Mouse (Mus musculus) midbrain, embryonic 11.5 days (tissue): ENCODE measurements at regions not wholly inside any gene's neighbourhood (a gene's known extent, or its start where the extent isn't known, plus 50 kb on each side); places are given as distances from the start of the nearest gene placed in this dataset.
"Not testable (repeated sequence)": the region's sequence is repeated elsewhere in the genome, so short reads cannot be mapped to it uniquely, and the experiment has no call there.

Experiments
- ATAC-seq: fragments of 200-750 bp; cut with Nextera tagmentation; 2 replicates; pipeline ENCODE4 v1.8.0; 2017; ENCODE audit warnings: moderate TSS enrichment, moderate library complexity; ENCODE audit not compliant: low FRiP score
- DNase-seq: peaks from one replicate; pipeline ENCODE4 v3.0.0; 2015; ENCODE audit warnings: low spot score; ENCODE audit errors: missing footprints
- H3K27ac ChIP-seq: fragments of 300-500 bp; sonication (generic); 2 replicates; pipeline ENCODE4 v1.5.1; 2014; ENCODE audit warnings: low read depth, low read length
- H3K27me3 ChIP-seq: fragments of 300-500 bp; sonication (generic); 2 replicates; pipeline ENCODE4 v1.6.1; 2014; ENCODE audit warnings: mild to moderate bottlenecking, low read length, moderate library complexity, mixed read lengths; ENCODE audit not compliant: control insufficient read depth, insufficient read depth
- H3K36me3 ChIP-seq: fragments of 300-500 bp; sonication (generic); 2 replicates; pipeline ENCODE4 v1.6.1; 2014; ENCODE audit warnings: mild to moderate bottlenecking, low read length, moderate library complexity, mixed read lengths; ENCODE audit not compliant: control insufficient read depth, insufficient read depth
- H3K4me1 ChIP-seq: fragments of 300-500 bp; sonication (generic); 2 replicates; pipeline ENCODE4 v1.6.1; 2014; ENCODE audit warnings: low read length; ENCODE audit not compliant: control insufficient read depth, insufficient read depth
- H3K4me2 ChIP-seq: fragments of 300-500 bp; sonication (generic); 2 replicates; pipeline ENCODE4 v1.6.1; 2014; ENCODE audit warnings: mild to moderate bottlenecking, moderate library complexity
- H3K4me3 ChIP-seq: fragments of 300-500 bp; sonication (generic); 2 replicates; pipeline ENCODE4 v1.5.1; 2014; ENCODE audit warnings: low read depth, low read length
- H3K9ac ChIP-seq: fragments of 300-500 bp; sonication (generic); 2 replicates; pipeline ENCODE4 v1.6.1; 2014; ENCODE audit warnings: low read length
- H3K9me3 ChIP-seq: fragments of 300-500 bp; sonication (generic); 2 replicates; pipeline ENCODE4 v1.6.1; 2016; ENCODE audit warnings: low read length; ENCODE audit not compliant: control insufficient read depth
- WGBS: fragments of 180-500 bp; shearing (Covaris S2); extraction: QIAGEN DNeasy Blood & Tissue Kit; methylation state at CpG from one replicate; pipeline ENCODE4 v1.1.7; 2014; 5-methylcytosine and 5-hydroxymethylcytosine counted together

DNA sequence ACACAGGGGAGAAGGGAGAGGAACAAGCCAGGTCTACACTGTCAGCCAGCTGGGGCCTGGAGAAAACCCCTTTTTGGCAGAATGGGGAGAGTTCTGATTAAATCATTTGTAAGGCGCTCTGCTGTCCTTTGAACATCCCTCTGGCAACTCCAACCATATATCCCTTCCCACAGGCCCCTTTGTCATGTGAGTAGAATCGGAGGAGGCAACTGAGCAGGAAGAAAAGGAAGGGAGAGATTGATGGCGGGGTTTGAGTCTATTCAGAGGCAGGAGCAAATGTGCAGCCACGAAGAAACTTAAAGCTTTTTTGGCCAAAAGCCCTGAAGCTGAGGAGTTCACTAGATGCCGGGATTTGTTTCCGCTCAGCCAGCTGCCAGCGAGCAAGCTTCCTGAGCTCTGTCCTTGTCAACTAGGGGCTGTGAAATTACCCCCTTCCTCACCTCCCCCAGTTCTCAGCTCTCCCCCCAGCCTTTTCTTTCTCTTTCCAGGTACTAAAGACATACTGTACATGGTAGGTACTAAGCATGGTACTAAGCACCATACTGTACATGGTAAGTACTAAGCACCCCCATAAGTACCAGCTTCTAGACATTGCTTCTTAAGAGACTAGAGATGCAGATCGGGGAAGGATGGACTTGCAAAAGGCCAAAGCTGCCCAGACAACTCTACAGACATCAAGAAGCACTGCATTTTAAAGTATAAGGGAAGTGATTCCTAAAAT is 100.6 kb upstream of the Fam78b start:
- H3K27ac ChIP-seq: no peak overlapping the region
- H3K9me3 ChIP-seq: no peaks in the 10 kb centered on the region
- no peaks in the 10 kb centered on the region for H3K27me3 ChIP-seq
- H3K4me3 ChIP-seq: no peak overlapping the region
- H3K4me2 ChIP-seq: no peak overlapping the region
- no peak overlapping the region for H3K9ac ChIP-seq
- DNase-seq: no peak
- H3K4me1 ChIP-seq: no peaks in the 10 kb centered on the region
- WGBS: 54% methylated on average over 8 of the region's 8 CpGs
- no peaks in the 10 kb centered on the region for H3K36me3 ChIP-seq
- ATAC-seq: no peak

DNA sequence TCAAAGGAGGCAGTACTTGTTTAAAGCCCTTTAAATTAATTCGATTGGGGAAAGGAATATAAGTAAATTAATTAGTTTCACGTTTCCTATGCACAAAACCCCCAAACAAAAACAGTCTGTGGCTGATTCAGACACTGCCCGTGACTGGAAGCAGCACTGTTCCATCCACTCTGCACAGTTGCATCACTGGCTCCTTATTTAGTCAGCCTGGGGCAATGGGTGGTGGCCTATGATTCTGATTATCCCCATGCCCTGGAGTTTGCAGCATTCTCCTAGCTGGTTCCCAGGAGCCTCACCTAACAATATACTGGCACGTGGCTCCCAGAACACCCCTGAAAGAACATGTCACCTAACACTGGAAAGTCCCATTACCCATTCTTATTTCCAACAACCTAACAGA is 99.6 kb upstream of the Fam78b start:
- no peaks in the 10 kb centered on the region for H3K27me3 ChIP-seq
- H3K27ac ChIP-seq: no peak overlapping the region
- H3K4me1 ChIP-seq: no peaks in the 10 kb centered on the region
- WGBS: 80% methylated on average over 4 of the region's 4 CpGs
- no peak overlapping the region for H3K4me2 ChIP-seq
- no peaks in the 10 kb centered on the region for H3K9me3 ChIP-seq
- no peak overlapping the region for H3K9ac ChIP-seq
- DNase-seq (no peak), ATAC-seq (no peak)
- H3K36me3 ChIP-seq: no peaks in the 10 kb centered on the region
- no peak overlapping the region for H3K4me3 ChIP-seq

DNA sequence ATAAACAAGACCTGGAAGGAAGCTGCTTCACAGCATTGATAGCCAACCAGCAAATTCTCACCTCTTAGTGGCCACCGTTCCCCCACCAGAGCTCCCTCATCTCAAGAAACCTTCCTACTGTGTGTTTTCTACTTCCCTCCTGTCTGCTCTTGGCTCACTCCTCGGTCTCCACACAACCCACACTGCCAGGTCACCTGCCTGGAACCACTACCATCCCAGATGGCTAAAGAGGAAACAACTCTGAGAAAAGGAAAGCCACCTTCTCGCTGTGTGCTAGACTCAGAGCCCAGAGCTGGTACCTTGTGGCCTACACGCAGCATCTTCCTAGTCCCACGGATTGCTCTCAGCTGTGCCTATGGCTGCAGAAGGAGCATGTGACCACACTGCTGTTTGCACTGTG is 97.8 kb upstream of the Fam78b start:
- H3K27me3 ChIP-seq: no peaks in the 10 kb centered on the region
- H3K4me3 ChIP-seq: no peak overlapping the region
- ATAC-seq (no peak), DNase-seq (no peak)
- WGBS: 88% methylated on average over 5 of the region's 5 CpGs
- H3K9ac ChIP-seq: no peak overlapping the region
- H3K27ac ChIP-seq: no peak overlapping the region
- no peaks in the 10 kb centered on the region for H3K4me1 ChIP-seq
- no peak overlapping the region for H3K4me2 ChIP-seq
- H3K9me3 ChIP-seq: no peaks in the 10 kb centered on the region
- H3K36me3 ChIP-seq: no peaks in the 10 kb centered on the region

GRCm38 (mm10) chr1:166908231-166908805 is 92.9 kb upstream of the Fam78b start:
- Histone ChIP-seq H3K9ac (no peak overlapping the region), H3K4me2 (no peak overlapping the region), H3K4me1 (no peaks in the 10 kb centered on the region), H3K9me3 (no peaks in the 10 kb centered on the region), H3K36me3 (no peaks in the 10 kb centered on the region), H3K4me3 (no peak overlapping the region), H3K27ac (no peak overlapping the region), H3K27me3 (no peaks in the 10 kb centered on the region)
- DNase-seq: no peak
- no peak for ATAC-seq
- WGBS: 87% methylated on average over 10 of the region's 10 CpGs

DNA sequence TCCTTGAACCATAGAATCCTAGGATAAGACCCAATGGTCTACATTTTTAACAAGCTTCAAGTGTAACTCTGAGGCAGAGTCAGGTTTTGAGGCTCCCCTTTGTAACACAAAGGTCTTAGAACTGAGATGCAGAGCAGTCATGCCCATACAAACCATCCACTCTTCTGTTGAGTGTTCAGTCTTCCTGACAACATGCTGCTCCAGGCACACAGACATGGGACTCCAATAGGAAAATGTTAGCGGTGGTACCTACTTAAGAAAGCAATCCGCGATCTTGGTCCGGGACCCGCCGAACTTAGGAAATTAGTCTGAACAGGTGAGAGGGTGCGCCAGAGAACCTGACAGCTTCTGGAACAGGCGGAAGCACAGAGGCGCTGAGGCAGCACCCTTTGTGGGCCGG is 89.0 kb upstream of the Fam78b start:
- not testable (repeated sequence) for DNase-seq, ATAC-seq, H3K9ac ChIP-seq, H3K9me3 ChIP-seq, H3K27ac ChIP-seq, H3K4me1 ChIP-seq, H3K27me3 ChIP-seq, H3K4me2 ChIP-seq, H3K36me3 ChIP-seq, H3K4me3 ChIP-seq
- WGBS: 99% methylated on average over 6 of the region's 10 CpGs

DNA sequence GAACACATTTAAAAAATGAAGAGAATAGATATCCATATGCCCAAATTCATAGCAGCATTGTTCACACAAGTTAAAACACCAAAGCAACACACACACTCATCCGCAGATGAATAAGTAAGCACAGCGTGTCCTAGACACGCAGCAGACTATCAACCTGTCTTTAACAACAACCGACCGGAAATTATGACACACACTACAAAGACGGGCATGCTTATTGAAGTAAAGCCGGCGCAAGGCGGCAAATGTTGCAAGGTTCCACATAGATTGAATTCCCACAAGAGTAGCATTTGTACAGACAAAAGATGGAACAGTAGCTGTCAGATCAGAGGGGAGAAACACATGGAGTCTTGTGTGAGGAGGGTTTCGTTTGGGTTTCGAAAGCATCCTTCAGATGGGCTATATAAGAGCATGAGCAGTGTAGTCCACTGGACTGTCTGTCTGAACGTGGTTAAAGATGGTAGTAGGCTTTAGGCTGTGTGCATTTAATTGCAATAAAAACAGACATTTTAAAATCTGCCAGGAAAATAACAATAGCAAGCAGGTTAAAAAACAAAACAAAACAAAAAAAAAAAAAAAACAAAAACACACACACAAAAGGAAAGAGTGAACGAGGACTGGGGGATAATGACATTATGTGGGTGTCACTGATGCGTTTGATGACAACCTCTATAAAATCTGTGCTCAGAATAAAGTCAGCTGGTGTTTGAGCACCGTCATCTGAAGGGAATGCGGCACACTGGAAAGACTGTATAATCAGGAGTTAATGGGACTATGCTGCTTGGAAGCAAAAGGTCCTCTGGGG is 78.1 kb upstream of the Fam78b start:
- Histone ChIP-seq H3K9me3 (no peaks in the 10 kb centered on the region), H3K27ac (no peak overlapping the region), H3K4me2 (no peak overlapping the region), H3K36me3 (no peaks in the 10 kb centered on the region), H3K4me3 (no peak overlapping the region), H3K9ac (no peak overlapping the region), H3K27me3 (no peaks in the 10 kb centered on the region), H3K4me1 (no peaks in the 10 kb centered on the region)
- WGBS: 80% methylated on average over 16 of the region's 16 CpGs
- ATAC-seq (peak; percentile 52; the same call in 1 of the 2 replicates), DNase-seq (no peak)

DNA sequence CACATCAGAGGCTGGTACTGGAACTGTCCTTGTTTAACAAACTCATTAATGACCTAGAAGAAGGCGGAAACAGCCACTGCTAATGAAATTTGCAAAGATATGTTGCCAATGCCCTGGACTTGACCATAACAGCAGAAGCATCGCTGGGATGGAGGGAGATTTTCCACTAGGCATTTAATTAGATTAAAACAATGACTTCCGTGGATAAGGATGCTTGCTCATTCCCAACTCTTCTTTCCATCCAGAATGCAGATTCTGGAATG is 77.6 kb upstream of the Fam78b start:
- Histone ChIP-seq H3K27ac (no peak overlapping the region), H3K9me3 (no peaks in the 10 kb centered on the region), H3K4me2 (no peak overlapping the region), H3K4me1 (no peaks in the 10 kb centered on the region), H3K27me3 (no peaks in the 10 kb centered on the region), H3K36me3 (no peaks in the 10 kb centered on the region), H3K9ac (no peak overlapping the region), H3K4me3 (no peak overlapping the region)
- no peak for DNase-seq
- no peak for ATAC-seq
- WGBS: 77% methylated on average over 3 of the region's 3 CpGs

DNA sequence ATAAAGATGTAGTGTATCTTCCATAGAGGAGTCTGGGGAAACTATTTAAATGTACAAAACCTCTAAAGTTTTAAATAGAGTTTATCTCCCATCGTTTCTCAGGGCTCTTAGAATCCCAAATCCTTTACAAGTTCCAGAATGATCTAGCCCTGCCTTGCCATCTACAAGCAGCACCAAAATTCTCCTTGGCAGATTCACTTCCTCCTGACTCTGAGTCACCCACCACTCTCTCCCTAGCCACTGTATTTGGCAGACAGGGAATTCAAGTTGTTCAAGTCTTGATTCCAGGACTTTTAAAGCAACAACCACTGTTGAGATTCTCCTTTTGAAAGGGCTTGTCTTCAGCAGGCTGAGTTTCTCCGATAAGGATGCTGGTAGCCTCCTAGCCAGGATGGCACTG is 77.1 kb upstream of the Fam78b start:
- Histone ChIP-seq H3K9ac (no peak overlapping the region), H3K4me3 (no peak overlapping the region), H3K4me2 (no peak overlapping the region), H3K36me3 (no peaks in the 10 kb centered on the region), H3K27ac (no peak overlapping the region), H3K27me3 (no peaks in the 10 kb centered on the region), H3K4me1 (no peaks in the 10 kb centered on the region), H3K9me3 (no peaks in the 10 kb centered on the region)
- 83% methylated on average over 2 of the region's 2 CpGs for WGBS
- DNase-seq (no peak), ATAC-seq (no peak)

DNA sequence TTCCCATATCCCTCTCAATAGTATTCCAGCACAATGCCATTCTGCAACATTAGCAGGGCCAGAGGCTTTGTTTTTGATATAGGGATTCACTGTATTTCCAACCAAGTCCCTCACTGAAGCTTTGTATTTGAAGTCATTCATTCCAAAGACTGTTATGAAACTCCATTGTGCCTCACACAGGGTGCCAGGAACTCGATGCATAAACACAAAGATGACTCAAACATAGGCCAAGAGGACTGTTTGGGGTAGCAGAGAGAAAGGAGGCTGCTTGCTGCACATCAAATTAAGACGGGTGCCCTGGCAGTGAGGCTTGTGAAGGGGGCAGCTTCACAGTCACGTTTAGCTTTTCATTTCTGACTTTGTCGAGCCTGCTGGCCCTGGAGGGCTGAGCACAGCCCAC is 75.1 kb upstream of the Fam78b start:
- no peak overlapping the region for H3K4me3 ChIP-seq
- H3K9me3 ChIP-seq: no peaks in the 10 kb centered on the region
- no peaks in the 10 kb centered on the region for H3K36me3 ChIP-seq
- no peak for ATAC-seq
- H3K27me3 ChIP-seq: no peaks in the 10 kb centered on the region
- no peaks in the 10 kb centered on the region for H3K4me1 ChIP-seq
- WGBS: 40% methylated on average over 4 of the region's 4 CpGs
- no peak overlapping the region for H3K9ac ChIP-seq
- DNase-seq: no peak
- no peak overlapping the region for H3K4me2 ChIP-seq
- no peak overlapping the region for H3K27ac ChIP-seq
